Mouse (Mus musculus) forebrain, embryonic 10.5 days (tissue): ENCODE measurements around the gene Slc29a4. TPM values are rescaled to one million over a fixed set of nuclear protein-coding genes. Genes with fewer than 3 reads are reported as not detected.

ENCODE experiments used
- DNase-seq: peaks from one replicate; pipeline ENCODE4 v3.0.0-alpha.2; 2017; ENCODE audit warnings: low spot score; ENCODE audit errors: extremely low spot score
- H3K27ac ChIP-seq: fragments of 300-500 bp; sonication (generic); 2 replicates; pipeline ENCODE4 v1.5.1; 2016; ENCODE audit warnings: mild to moderate bottlenecking
- H3K27me3 ChIP-seq: fragments of 300-500 bp; sonication (generic); 2 replicates; pipeline ENCODE4 v1.6.1; 2016; ENCODE audit warnings: mild to moderate bottlenecking; ENCODE audit not compliant: poor library complexity, severe bottlenecking
- H3K36me3 ChIP-seq: fragments of 300-500 bp; sonication (generic); replicated peaks from 2 replicates; pipeline ENCODE4 v1.6.1; 2016; ENCODE audit warnings: mild to moderate bottlenecking, moderate library complexity
- H3K4me1 ChIP-seq: fragments of 300-500 bp; sonication (generic); 2 replicates; pipeline ENCODE4 v1.6.1; 2016
- H3K4me3 ChIP-seq: fragments of 300-500 bp; sonication (generic); 2 replicates; pipeline ENCODE4 v1.5.1; 2016; ENCODE audit warnings: mild to moderate bottlenecking, moderate library complexity
- H3K9me3 ChIP-seq: fragments of 300-500 bp; sonication (generic); 2 replicates; pipeline ENCODE4 v1.6.1; 2016; ENCODE audit warnings: mild to moderate bottlenecking, moderate library complexity
- WGBS: fragments of 180-500 bp; shearing (Covaris S2); methylation state at CpG from one replicate; pipeline ENCODE4 v1.1.7; 2016; 5-methylcytosine and 5-hydroxymethylcytosine counted together
- polyA plus RNA-seq: library from polyadenylated mRNA; unstranded; fragments of >200 nt; fragmentation: Nextera tagmentation; extraction: Ambion mirVana; gene quantifications from 2 replicates; pipeline ENCODE4 v1.2.1, GENCODE M21; 2016

Slc29a4 gene
- polyA plus RNA-seq = 19.8 and 21.4 TPM in 2 replicates

GRCm38 (mm10) chr5:142692248-142692647 is at the start of gene Slc29a4:
Gene Slc29a4 (plus strand): TSS chr5:142692512.
- no peak for DNase-seq
- 81% methylated on average over 14 of the region's 14 CpGs for WGBS
- H3K27me3 ChIP-seq = no peaks in the 10 kb centered on the region
- H3K4me1 ChIP-seq = peaks cover 13% of the 10 kb centered on the region; the same call in 1 of the 2 replicates
- H3K9me3 ChIP-seq = no peaks in the 10 kb centered on the region
- no peaks in the 10 kb centered on the region for H3K36me3 ChIP-seq
- no peak within 1 kb of the TSS for H3K27ac ChIP-seq
- H3K4me3 ChIP-seq = no peak within 1 kb of the TSS

- no peak overlapping the region for H3K27ac ChIP-seq
- no peak for DNase-seq
- WGBS = 83% methylated on average over 7 of the region's 7 CpGs
- no peaks in the 10 kb centered on the region for H3K27me3 ChIP-seq
- H3K4me1 ChIP-seq = peaks cover 8% of the 10 kb centered on the region
- H3K4me3 ChIP-seq = no peak overlapping the region
- H3K9me3 ChIP-seq = no peaks in the 10 kb centered on the region
- H3K36me3 ChIP-seq = peaks cover 33% of the 10 kb centered on the region
These were observed 44.1 kb upstream of the Slc29a4 start for GRCm38 (mm10) chr5:142648162-142648561.

- Histone ChIP-seq H3K27ac (0 out of 2 replicates have a peak overlapping the region, but pooled peaks have one; percentile 12), H3K27me3 (no peaks in the 10 kb centered on the region), H3K4me1 (peaks cover 8% of the 10 kb centered on the region), H3K4me3 (no peak overlapping the region), H3K36me3 (peaks cover 22% of the 10 kb centered on the region), H3K9me3 (no peaks in the 10 kb centered on the region)
- no peak for DNase-seq
- WGBS = 89% methylated on average over 4 of the region's 4 CpGs
These were observed 42.8 kb upstream of the Slc29a4 start for GRCm38 (mm10) chr5:142649460-142650050.

GRCm38 (mm10) chr5:142650390-142650789 is 41.9 kb upstream of the Slc29a4 start:
- no peak overlapping the region; the same call in 1 of the 2 replicates for H3K27ac ChIP-seq
- no peaks in the 10 kb centered on the region for H3K9me3 ChIP-seq
- peaks cover 21% of the 10 kb centered on the region for H3K36me3 ChIP-seq
- peaks cover 8% of the 10 kb centered on the region for H3K4me1 ChIP-seq
- no peak overlapping the region for H3K4me3 ChIP-seq
- H3K27me3 ChIP-seq = no peaks in the 10 kb centered on the region
- WGBS = 74% methylated on average over 3 of the region's 3 CpGs
- no peak for DNase-seq

DNA sequence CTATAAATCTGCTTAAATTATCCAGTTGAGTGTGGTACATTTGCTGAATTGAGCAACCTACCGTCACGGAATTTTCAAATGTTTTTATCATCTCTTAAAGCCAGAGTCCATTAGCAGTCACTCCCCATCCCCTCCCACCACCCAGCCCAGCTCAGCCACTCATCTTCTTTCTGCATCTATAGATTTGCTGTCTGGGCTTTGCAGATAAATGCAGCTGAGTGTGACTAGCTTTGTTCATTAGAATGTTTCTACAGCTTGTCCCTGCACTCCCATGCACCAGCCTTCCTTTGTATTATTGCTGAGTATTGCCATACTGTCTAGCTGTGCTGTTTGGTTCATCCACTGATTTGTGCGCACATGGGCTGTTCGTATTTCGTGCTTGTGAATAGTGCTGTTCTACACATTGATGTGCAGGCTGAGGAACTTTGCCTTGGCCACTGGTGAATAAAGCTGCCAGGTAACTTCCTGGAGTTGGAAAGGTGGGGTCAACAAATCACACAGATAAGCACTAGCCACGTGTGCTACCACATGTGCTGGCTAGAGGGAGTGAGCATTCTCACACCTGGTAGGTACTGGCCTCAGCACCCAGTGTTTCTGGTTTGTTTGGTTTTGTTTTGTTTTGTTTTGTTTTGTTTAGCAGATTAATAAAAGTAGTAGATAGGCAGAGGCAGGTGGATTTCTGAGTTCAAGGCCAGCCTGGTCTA is 41.4 kb upstream of the Slc29a4 start:
- H3K36me3 ChIP-seq = peaks cover 24% of the 10 kb centered on the region
- DNase-seq = no peak
- H3K4me1 ChIP-seq = peaks cover 8% of the 10 kb centered on the region
- 90% methylated on average over 6 of the region's 6 CpGs for WGBS
- H3K27me3 ChIP-seq = no peaks in the 10 kb centered on the region
- H3K27ac ChIP-seq = no peak overlapping the region
- H3K9me3 ChIP-seq = no peaks in the 10 kb centered on the region
- H3K4me3 ChIP-seq = no peak overlapping the region

GRCm38 (mm10) chr5:142652266-142652665 is 40.0 kb upstream of the Slc29a4 start:
- peaks cover 29% of the 10 kb centered on the region for H3K36me3 ChIP-seq
- no peak overlapping the region for H3K4me3 ChIP-seq
- H3K4me1 ChIP-seq = peaks cover 8% of the 10 kb centered on the region
- no peak overlapping the region; the same call in 1 of the 2 replicates for H3K27ac ChIP-seq
- whole genome bisulfite sequencing = 86% methylated on average over 4 of the region's 4 CpGs
- no peak for DNase-seq
- no peaks in the 10 kb centered on the region for H3K27me3 ChIP-seq
- H3K9me3 ChIP-seq = no peaks in the 10 kb centered on the region

GRCm38 (mm10) chr5:142660656-142661434 is 31.5 kb upstream of the Slc29a4 start:
- Histone ChIP-seq H3K9me3 (no peaks in the 10 kb centered on the region), H3K4me1 (no peaks in the 10 kb centered on the region), H3K4me3 (no peak overlapping the region), H3K27me3 (no peaks in the 10 kb centered on the region), H3K27ac (no peak overlapping the region), H3K36me3 (peaks cover 100% of the 10 kb centered on the region)
- no peak for DNase-seq
- 87% methylated on average over 7 of the region's 7 CpGs for WGBS

GRCm38 (mm10) chr5:142667921-142668320 is 24.4 kb upstream of the Slc29a4 start:
- Histone ChIP-seq H3K4me1 (no peaks in the 10 kb centered on the region), H3K27me3 (no peaks in the 10 kb centered on the region), H3K9me3 (no peaks in the 10 kb centered on the region), H3K4me3 (no peak overlapping the region), H3K27ac (no peak overlapping the region), H3K36me3 (peaks cover 91% of the 10 kb centered on the region)
- no peak for DNase-seq
- 34% methylated on average over 3 of the region's 3 CpGs for WGBS

- Histone ChIP-seq H3K4me3 (no peak overlapping the region), H3K9me3 (no peaks in the 10 kb centered on the region), H3K27ac (no peak overlapping the region), H3K36me3 (peaks cover 83% of the 10 kb centered on the region), H3K27me3 (no peaks in the 10 kb centered on the region), H3K4me1 (no peaks in the 10 kb centered on the region)
- 87% methylated on average over 11 of the region's 11 CpGs for WGBS
- no peak for DNase-seq
These were observed 23.6 kb upstream of the Slc29a4 start for GRCm38 (mm10) chr5:142668556-142669263.

GRCm38 (mm10) chr5:142669726-142670125 is 22.6 kb upstream of the Slc29a4 start:
- H3K9me3 ChIP-seq = no peaks in the 10 kb centered on the region
- DNase-seq = no peak
- H3K4me3 ChIP-seq = no peak overlapping the region
- WGBS = 87% methylated on average over 7 of the region's 7 CpGs
- H3K4me1 ChIP-seq = no peaks in the 10 kb centered on the region
- H3K27me3 ChIP-seq = no peaks in the 10 kb centered on the region
- H3K27ac ChIP-seq = no peak overlapping the region
- peaks cover 73% of the 10 kb centered on the region for H3K36me3 ChIP-seq

GRCm38 (mm10) chr5:142673082-142673481 is 19.2 kb upstream of the Slc29a4 start:
- DNase-seq = peak; percentile 23
- WGBS = 25% methylated on average over 5 of the region's 5 CpGs

GRCm38 (mm10) chr5:142678141-142678571 is 14.2 kb upstream of the Slc29a4 start:
- Histone ChIP-seq H3K27me3 (no peaks in the 10 kb centered on the region), H3K9me3 (peaks cover 4% of the 10 kb centered on the region; the same call in 1 of the 2 replicates), H3K4me1 (no peaks in the 10 kb centered on the region), H3K27ac (no peak overlapping the region), H3K4me3 (no peak overlapping the region), H3K36me3 (no peaks in the 10 kb centered on the region)
- no peak for DNase-seq
- WGBS = 78% methylated on average over 7 of the region's 7 CpGs

More at GRCm38 (mm10) chr5:142673082-142673481, 19.2 kb upstream of the Slc29a4 start:
- H3K4me3 ChIP-seq = no peak overlapping the region
- H3K27ac ChIP-seq = no peak overlapping the region
- H3K4me1 ChIP-seq = no peaks in the 10 kb centered on the region
- no peaks in the 10 kb centered on the region for H3K9me3 ChIP-seq
- H3K36me3 ChIP-seq = peaks cover 39% of the 10 kb centered on the region
- H3K27me3 ChIP-seq = no peaks in the 10 kb centered on the region
